11 mouse cellular contexts compared by ENCODE assay signal in the genomic region with DNA sequence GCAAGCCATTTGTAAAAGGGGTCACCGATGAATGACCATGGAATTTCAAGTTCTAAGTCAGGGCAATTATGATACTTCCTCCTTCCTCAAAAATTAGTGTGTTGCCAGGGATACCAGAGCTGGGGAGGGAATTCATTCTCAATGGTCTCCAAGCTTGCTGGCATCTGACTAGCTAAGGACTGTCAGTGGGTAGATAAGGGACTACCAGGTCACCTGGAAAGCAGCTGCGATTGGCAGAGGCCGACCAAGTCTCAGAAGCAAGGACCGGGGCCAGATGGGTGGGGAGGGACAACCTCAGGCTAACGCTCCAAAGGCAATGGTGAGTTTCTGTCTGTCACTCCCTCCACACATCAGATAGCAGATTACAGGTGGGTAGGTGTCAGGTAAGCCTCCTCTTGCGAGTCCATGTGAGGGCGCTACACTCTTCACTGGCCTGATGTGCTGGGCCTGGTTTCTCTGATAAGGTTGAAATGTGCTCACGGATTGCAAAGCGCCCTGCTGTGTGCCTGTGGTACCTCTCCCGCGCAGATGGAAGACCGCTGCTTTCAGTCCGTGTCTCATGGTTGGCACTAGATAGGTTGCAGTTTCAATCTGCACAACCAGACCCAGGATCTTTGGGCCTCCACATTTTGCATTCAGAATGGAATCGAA. TPM values are rescaled to one million over a fixed set of nuclear protein-coding genes. Genes with fewer than 3 reads are reported as not detected.
A peak's percentile ranks its signal among the peaks of the same experiment; 100 is the strongest.
DNase-seq lines count a peak whose midpoint lies in the region; ATAC-seq and TF ChIP-seq lines count a peak whose summit lies in the region.
"Had no signal": no experiment of that assay in that cellular context is flagged by ENCODE, and none has a peak within 500 bp of the region (broad histone marks: within the 10 kb centered on the region; RNA-seq: fewer than 3 reads in every experiment).

No protein-coding gene starts in this region.

- POLR2A ChIA-PET in Patski (lab: Charles Lee), result no interaction called here

- H3K4me2 ChIP-seq in hindbrain, postnatal 0 days (ENCODE audit: low read depth, low read length), result no peak overlapping the region
- no peak overlapping the region for H3K4me2 ChIP-seq in hindbrain, embryonic 14.5 days (replicated peaks)
- H3K4me2 ChIP-seq in kidney, postnatal 0 days (ENCODE audit: low read length), result no peak overlapping the region

- no peak; the same call in 1 of the 2 replicates for TF ChIP-seq CTCF in hindbrain, postnatal 0 days (IDR thresholded peaks at IDR 0.05; ENCODE audit: low read depth)
- TF ChIP-seq CTCF in E14TG2a.4 (conservative IDR thresholded peaks at IDR 0.05; ENCODE audit: low read length) (peak; percentile 3; the same call in 1 of the 2 replicates), Patski (IDR thresholded peaks at IDR 0.05) (no peak)
- peak; percentile 33 for TF ChIP-seq CTCF in kidney, postnatal 0 days (IDR thresholded peaks at IDR 0.05; ENCODE audit: low read depth)

- H3K27me3 ChIP-seq in hindbrain, postnatal 0 days (ENCODE audit: insufficient read depth, low read length), result no peaks in the 10 kb centered on the region
- H3K27me3 ChIP-seq in hindbrain, embryonic 14.5 days (ENCODE audit: control insufficient read depth, insufficient read depth, low read length), result no peaks in the 10 kb centered on the region
- H3K27me3 ChIP-seq in E14TG2a.4 (ENCODE audit: insufficient read depth, low read length), result no peaks in the 10 kb centered on the region
- H3K27me3 ChIP-seq in Patski, result no peaks in the 10 kb centered on the region
- H3K27me3 ChIP-seq in kidney, postnatal 0 days (ENCODE audit: insufficient read depth, low read length), result no peaks in the 10 kb centered on the region

- CTCF ChIA-PET in Patski (lab: Charles Lee), result interaction anchor here (0.7 kb wide), 1 partner anchor 22 kb away, joined by 3 read pairs; no protein-coding TSS in a partner anchor

- H3K9me3 ChIP-seq in hindbrain, postnatal 0 days (ENCODE audit: low read length), result no peaks in the 10 kb centered on the region
- no peaks in the 10 kb centered on the region for H3K9me3 ChIP-seq in hindbrain, embryonic 14.5 days (ENCODE audit: control insufficient read depth, low read length)
- no peaks in the 10 kb centered on the region for H3K9me3 ChIP-seq in E14TG2a.4 (ENCODE audit: low read length)
- H3K9me3 ChIP-seq in kidney, postnatal 0 days (replicated peaks; ENCODE audit: low read length), result no peaks in the 10 kb centered on the region

- no peaks in the 10 kb centered on the region for H3K36me3 ChIP-seq in hindbrain, postnatal 0 days (ENCODE audit: insufficient read depth, low read length)
- H3K36me3 ChIP-seq in hindbrain, embryonic 14.5 days (replicated peaks; ENCODE audit: control insufficient read depth, insufficient read depth), result no peaks in the 10 kb centered on the region
- no peaks in the 10 kb centered on the region for H3K36me3 ChIP-seq in E14TG2a.4 (ENCODE audit: insufficient read depth, low read length)
- H3K36me3 ChIP-seq in kidney, postnatal 0 days (ENCODE audit: insufficient read depth, low read length), result no peaks in the 10 kb centered on the region

- H3K4me1 ChIP-seq in hindbrain, postnatal 0 days (ENCODE audit: insufficient read depth, low read length), result peaks cover 5% of the 10 kb centered on the region
- H3K4me1 ChIP-seq in hindbrain, embryonic 14.5 days (replicated peaks; ENCODE audit: control insufficient read depth, insufficient read depth, low read length), result no peaks in the 10 kb centered on the region
- peaks cover 62% of the 10 kb centered on the region for H3K4me1 ChIP-seq in E14TG2a.4 (replicated peaks; ENCODE audit: low read depth, low read length)
- H3K4me1 ChIP-seq in kidney, postnatal 0 days (replicated peaks; ENCODE audit: insufficient read depth, low read length), result 0 out of 2 replicates have a peak, but pooled peaks cover 3% of the 10 kb centered on the region

- H3K27ac ChIP-seq in hindbrain, postnatal 0 days, result no peak overlapping the region
- H3K27ac ChIP-seq in hindbrain, embryonic 14.5 days, result no peak overlapping the region
- H3K27ac ChIP-seq in kidney, postnatal 0 days, result 0 out of 2 replicates have a peak overlapping the region, but pooled peaks have one; percentile 36
- H3K27ac ChIP-seq: heart, adult 2 months had no signal

- no peak overlapping the region for H3K9ac ChIP-seq in hindbrain, postnatal 0 days (replicated peaks; ENCODE audit: low read length)
- no peak overlapping the region for H3K9ac ChIP-seq in hindbrain, embryonic 14.5 days
- no peak overlapping the region for H3K9ac ChIP-seq in kidney, postnatal 0 days (ENCODE audit: low read depth, low read length)

- H3K4me3 ChIP-seq in hindbrain, postnatal 0 days (ENCODE audit: low read length), result no peak overlapping the region
- H3K4me3 ChIP-seq in hindbrain, embryonic 14.5 days (replicated peaks; ENCODE audit: low read length), result no peak overlapping the region
- peak overlapping the region; percentile 41; the same call in 1 of the 2 replicates for H3K4me3 ChIP-seq in E14TG2a.4 (replicated peaks; ENCODE audit: low read length)
- no peak overlapping the region for H3K4me3 ChIP-seq in kidney, postnatal 0 days (replicated peaks; ENCODE audit: low read depth, low read length)
- H3K4me3 ChIP-seq: heart, adult 2 months had no signal

- no peak; the same call in 1 of the 2 replicates for ATAC-seq in hindbrain, postnatal 0 days
- ATAC-seq in hindbrain, embryonic 14.5 days (ENCODE audit: low FRiP score), result no peak
- peak; percentile 19 for ATAC-seq in Patski
- peak; percentile 78 for ATAC-seq in kidney, postnatal 0 days (replicated peaks; ENCODE audit: low FRiP score, low read depth)

- peak; percentile 18 for DNase-seq in hindbrain, postnatal 0 days (ENCODE audit: low spot score)
- no peak for DNase-seq in hindbrain, embryonic 14.5 days (ENCODE audit: low spot score)
- DNase-seq in Patski (ENCODE audit: low read depth, low spot score) (no peak), MN1 (ENCODE audit: low spot score) (no peak)
- DNase-seq in kidney, postnatal 0 days (ENCODE audit: low spot score), result peak; percentile 19
- DNase-seq in testis, postnatal 10 days (ENCODE audit: low spot score), result no peak
- no peak for DNase-seq in urinary bladder, postnatal 36 days (ENCODE audit: low spot score in 2 of 2)
- DNase-seq: heart, adult 2 months; thymus, adult 2 months had no signal

- in situ Hi-C loops in Patski (cut with MboI; ENCODE audit: low pct_unique_long_range_greater_than_20kb), result no loop called here

- WGBS in hindbrain, postnatal 0 days, result 22% methylated on average over 14 of the region's 14 CpGs
- 19% methylated on average over 14 of the region's 14 CpGs for WGBS in hindbrain, embryonic 14.5 days
- WGBS in kidney, postnatal 0 days, result 35% methylated on average over 14 of the region's 14 CpGs

RNA-seq across cellular contexts. Expression of a gene that starts 19.5 kb away (rescaled TPM):
- total RNA-seq in hindbrain, postnatal 0 days (2014; rRNA removed), result not detected in 2 replicates
- 0.91 and 1.1 TPM in 2 replicates for polyA plus RNA-seq in hindbrain, postnatal 0 days (2015; fragmentation: Nextera tagmentation; extraction: Ambion mirVana)
- polyA plus RNA-seq in hindbrain, embryonic 14.5 days (2014; fragmentation: Nextera tagmentation; extraction: Ambion mirVana), result 1.3 and 2.6 TPM in 2 replicates
- 0.28 TPM for polyA plus RNA-seq in Patski (2021)
- polyA plus RNA-seq in kidney, postnatal 0 days (2015; fragmentation: Nextera tagmentation; extraction: Ambion mirVana), result 193 and 222 TPM in 2 replicates
- total RNA-seq: heart, adult 2 months; left cerebral cortex, adult 18-20 months had no signal

RNA-seq across cellular contexts. Expression of a gene that starts 54.3 kb away (rescaled TPM):
- total RNA-seq in hindbrain, postnatal 0 days (2014; rRNA removed), result 12.5 and 14.3 TPM in 2 replicates
- 6.5 and 7.0 TPM in 2 replicates for polyA plus RNA-seq in hindbrain, postnatal 0 days (2015; fragmentation: Nextera tagmentation; extraction: Ambion mirVana)
- polyA plus RNA-seq in hindbrain, embryonic 14.5 days (2014; fragmentation: Nextera tagmentation; extraction: Ambion mirVana), result 1.5 and 2.3 TPM in 2 replicates
- 0.05 TPM for polyA plus RNA-seq in Patski (2021)
- polyA plus RNA-seq in kidney, postnatal 0 days (2015; fragmentation: Nextera tagmentation; extraction: Ambion mirVana), result 1.4 TPM in 2 replicates

RNA-seq across cellular contexts. Expression of a gene that starts 56.9 kb away (rescaled TPM):
- 152 and 160 TPM in 2 replicates for total RNA-seq in hindbrain, postnatal 0 days (2014; rRNA removed)
- polyA plus RNA-seq in hindbrain, postnatal 0 days (2015; fragmentation: Nextera tagmentation; extraction: Ambion mirVana), result 230 and 234 TPM in 2 replicates
- polyA plus RNA-seq in hindbrain, embryonic 14.5 days (2014; fragmentation: Nextera tagmentation; extraction: Ambion mirVana), result 254 and 284 TPM in 2 replicates
- polyA plus RNA-seq in Patski (2021), result 521 TPM
- 555 and 598 TPM in 2 replicates for polyA plus RNA-seq in kidney, postnatal 0 days (2015; fragmentation: Nextera tagmentation; extraction: Ambion mirVana)

Comparison
In these comparisons a context has a peak if more than half of its experiments do, and no peak if none do; other contexts are left out.
1. DNase-seq: peak in hindbrain, postnatal 0 days (single experiment) and kidney, postnatal 0 days (single experiment); none in hindbrain, embryonic 14.5 days (single experiment), Patski (single experiment), testis, postnatal 10 days (single experiment), MN1 (single experiment) and urinary bladder, postnatal 36 days (0 of 2).
2. ATAC-seq: peak in Patski (single experiment) and kidney, postnatal 0 days (single experiment); none in hindbrain, postnatal 0 days (single experiment) and hindbrain, embryonic 14.5 days (single experiment).
3. CTCF ChIP-seq: peak in E14TG2a.4 (single experiment) and kidney, postnatal 0 days (single experiment); none in hindbrain, postnatal 0 days (single experiment) and Patski (single experiment).
4. RNA of a gene that starts 19.5 kb away (polyA plus RNA-seq): 193 to 222 TPM in kidney, postnatal 0 days; 1.3 to 2.6 TPM in hindbrain, embryonic 14.5 days, 0.91 to 1.1 TPM in hindbrain, postnatal 0 days and 0.28 TPM in Patski (single experiment); every median in the first group is over 10 times any median in the second.